Comparison of ENCODE assay signal across 8 mouse cellular contexts in the genomic region with DNA sequence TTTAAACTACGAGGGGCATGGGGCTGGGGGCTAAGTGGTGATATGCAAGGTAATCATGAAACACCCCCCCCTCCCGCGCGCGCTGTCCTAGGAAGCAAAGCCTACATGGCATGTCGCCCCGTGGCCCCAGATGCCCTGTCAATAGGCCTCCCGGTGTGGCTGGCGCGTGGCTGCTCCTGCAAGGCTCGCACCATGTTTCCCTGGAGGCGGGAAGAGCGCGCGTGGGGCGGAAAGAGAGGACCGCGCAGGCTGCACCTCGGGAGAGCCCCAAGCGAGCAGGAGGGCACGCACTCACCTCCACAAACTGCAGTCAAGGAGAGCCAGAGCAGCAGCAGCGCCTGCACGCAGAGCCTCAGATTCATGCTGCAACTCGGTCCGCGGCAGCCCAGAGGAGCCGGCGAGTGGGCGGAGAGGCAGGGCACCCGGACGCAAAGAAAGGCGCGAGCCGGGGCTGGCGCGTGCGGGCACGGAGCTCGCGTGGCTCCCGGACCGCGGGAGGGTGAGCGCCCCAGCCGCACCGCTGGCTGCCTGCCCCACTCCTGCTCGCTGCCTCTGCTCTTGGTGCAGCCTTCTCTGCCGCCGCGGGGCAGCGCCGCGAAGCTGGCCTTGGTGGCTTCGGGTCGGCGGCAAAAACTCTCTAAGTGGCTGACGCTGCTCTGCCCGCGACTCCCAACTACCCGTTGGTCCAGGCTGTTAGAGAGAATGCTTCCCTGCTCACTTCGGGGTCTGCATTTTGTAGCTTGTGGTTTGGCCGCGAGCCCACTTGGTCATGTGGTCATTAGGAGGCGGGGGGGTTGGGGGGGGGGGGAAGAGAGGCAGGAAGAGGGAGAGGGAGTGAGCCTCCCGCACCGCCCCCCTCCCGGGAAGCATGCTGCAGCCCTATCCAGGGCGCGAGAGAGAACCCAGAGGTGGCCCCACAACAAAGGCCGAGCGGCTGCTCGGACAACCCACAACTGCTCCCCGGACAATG. TPM values are rescaled to one million over a fixed set of nuclear protein-coding genes. Genes with fewer than 3 reads are reported as not detected.
DNase-seq lines count a peak whose midpoint lies in the region; ATAC-seq and TF ChIP-seq lines count a peak whose summit lies in the region.

A gene (minus strand): TSS at position 710 of the 970 bp plus-strand sequence.

- peak within 1 kb of the TSS; percentile 58 for H3K4me3 ChIP-seq in heart, embryonic 15.5 days
- peak within 1 kb of the TSS; percentile 56 for H3K4me3 ChIP-seq in lung, adult 2 months (replicated peaks; ENCODE audit: extremely low read depth, low read depth, low read length)

- TF ChIP-seq POLR2A in lung, adult 2 months (IDR thresholded peaks at IDR 0.05; ENCODE audit: borderline replicate concordance, extremely low read depth, low read depth, low read length) = peak; percentile 34; the same call in 1 of the 2 replicates

- ATAC-seq in heart, embryonic 15.5 days (replicated peaks; ENCODE audit: insufficient number of reproducible peaks, insufficient read depth, low FRiP score, low read depth) = peak; percentile 35; the same call in 1 of the 2 replicates

- H3K4me1 ChIP-seq in heart, embryonic 15.5 days (replicated peaks) = peaks cover 3% of the 10 kb centered on the region; the same call in 1 of the 2 replicates
- H3K4me1 ChIP-seq in lung, adult 2 months (ENCODE audit: control insufficient read depth, insufficient read depth, low read length) = peaks cover 2% of the 10 kb centered on the region; the same call in 1 of the 2 replicates

- peak within 1 kb of the TSS; percentile 51 for H3K9ac ChIP-seq in heart, embryonic 15.5 days

- H3K9me3 ChIP-seq in heart, embryonic 15.5 days (replicated peaks) = no peaks in the 10 kb centered on the region

- no peak for TF ChIP-seq CTCF in lung, adult 2 months (IDR thresholded peaks at IDR 0.05; ENCODE audit: insufficient read depth, low read length)

- DNase-seq in B cell, adult 2 months = peak; percentile 8 to 35
- DNase-seq in ZHBTc4 (ENCODE audit: low read depth, low spot score) = peak; percentile 30
- peak; percentile 47 for DNase-seq in embryo, embryonic 9.5 days (ENCODE audit: extremely low spot score)
- DNase-seq in kidney, postnatal 25 days = peak; percentile 40 to 58
- peak; percentile 22 for DNase-seq in lung, adult 2 months
- peak; percentile 44 for DNase-seq in ovary, postnatal 36 days (ENCODE audit: low spot score)
- DNase-seq in frontal cortex, postnatal 25 days (ENCODE audit: low spot score in 2 of 2) = no peak

- H3K4me2 ChIP-seq in heart, embryonic 15.5 days = peak within 1 kb of the TSS; percentile 80

- H3K27ac ChIP-seq in heart, embryonic 15.5 days = peak within 1 kb of the TSS; percentile 34; the same call in 1 of the 2 replicates

- H3K36me3 ChIP-seq in heart, embryonic 15.5 days = no peaks in the 10 kb centered on the region

- WGBS in heart, embryonic 15.5 days = 16% methylated on average over 57 of the region's 73 CpGs
- WGBS in lung, adult 2 months = 31% methylated on average over 73 of the region's 73 CpGs

- H3K27me3 ChIP-seq in heart, embryonic 15.5 days = peaks cover 54% of the 10 kb centered on the region

RNA-seq across cellular contexts. Expression of the gene that starts here (rescaled TPM):
- 6.5 and 7.2 TPM in 2 replicates for polyA plus RNA-seq in heart, embryonic 15.5 days (2015; fragmentation: Nextera tagmentation; extraction: Ambion mirVana)
- 25.1 and 27.5 TPM in 2 replicates for polyA plus RNA-seq in lung, adult 2 months (2012; rRNA removed)

Comparison
In these comparisons a context has a peak if more than half of its experiments do, and no peak if none do; other contexts are left out.
1. DNase-seq: peak in B cell, adult 2 months (2 of 2), ZHBTc4 (single experiment), embryo, embryonic 9.5 days (single experiment), kidney, postnatal 25 days (2 of 2), lung, adult 2 months (single experiment) and ovary, postnatal 36 days (single experiment); none in frontal cortex, postnatal 25 days (0 of 2).